Mouse (Mus musculus): ENCODE results near the gene Spast. TPM values are rescaled to one million over a fixed set of nuclear protein-coding genes. Genes with fewer than 3 reads are reported as not detected.

Gene Spast
- polyA plus RNA-seq, 1 experiment from 2014 or later: 20.2 TPM

DNA sequence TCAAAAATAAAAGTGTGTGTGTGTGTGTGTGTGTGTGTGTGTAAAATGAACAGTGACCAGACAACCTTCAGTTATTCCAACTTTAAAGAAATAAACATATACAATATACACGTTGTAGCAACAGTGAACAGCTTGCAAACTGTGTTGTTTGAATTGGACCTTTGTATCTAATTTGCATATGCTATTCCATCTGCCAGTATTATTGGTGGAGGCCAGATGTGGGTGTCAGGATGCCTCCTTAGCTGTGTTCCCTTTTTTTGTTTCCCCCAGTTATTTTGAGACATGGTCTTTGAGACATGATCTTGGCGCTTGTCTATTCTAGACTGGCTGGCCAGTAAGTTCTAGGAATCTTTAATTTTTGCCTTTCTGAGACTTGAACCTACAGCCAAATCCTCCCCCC is 58.4 kb downstream of the Spast start:
- H3K4me2 ChIP-seq: no peak overlapping the region
- WGBS: 89% methylated on average over 2 of the region's 2 CpGs

DNA sequence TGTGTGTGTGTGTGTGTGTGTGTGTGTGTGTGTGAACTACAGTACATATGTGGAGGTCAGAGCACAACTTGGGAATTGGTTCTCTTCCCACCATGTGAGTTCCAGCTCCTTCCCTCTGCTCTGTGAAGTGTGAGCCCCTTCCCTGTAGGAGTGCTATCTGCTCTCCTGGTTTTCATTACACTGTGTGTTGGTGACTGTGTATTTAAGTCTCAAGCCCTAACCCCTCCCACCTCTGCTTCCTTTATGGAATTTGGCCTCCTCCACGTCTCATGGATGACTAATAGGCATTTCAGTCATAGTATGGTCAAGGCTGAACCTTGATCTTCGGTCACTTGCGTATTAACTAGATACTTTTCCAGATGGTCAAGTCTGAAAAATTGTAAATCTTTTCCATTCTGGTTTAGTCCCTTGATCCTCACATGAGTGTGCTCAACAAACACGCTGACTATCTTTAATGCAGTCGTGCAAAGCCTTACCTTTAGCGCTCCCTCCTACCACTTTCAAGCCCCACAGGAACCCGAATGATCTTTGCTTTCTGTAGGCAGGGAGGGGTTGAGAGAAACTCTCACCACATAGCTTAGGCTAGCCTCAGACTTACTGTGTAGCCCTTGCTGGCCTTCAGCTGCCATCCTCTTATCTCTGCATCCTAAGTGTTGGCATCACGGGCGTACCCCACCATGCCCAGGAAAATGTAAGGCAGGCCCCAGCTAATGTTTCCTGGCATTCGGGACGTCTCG is 63.9 kb downstream of the Spast start:
- H3K9me3 ChIP-seq (replicated peaks): no peaks in the 10 kb centered on the region
- H3K27ac ChIP-seq (ENCODE audit: poor library complexity, severe bottlenecking): no peak overlapping the region
- H3K4me1 ChIP-seq (replicated peaks): no peaks in the 10 kb centered on the region
- H3K36me3 ChIP-seq: peaks cover 51% of the 10 kb centered on the region
- H3K4me2 ChIP-seq: no peak overlapping the region
- H3K27me3 ChIP-seq (replicated peaks): no peaks in the 10 kb centered on the region
- ATAC-seq (ENCODE audit: insufficient number of reproducible peaks, low FRiP score): no peak
- H3K4me3 ChIP-seq: no peak overlapping the region
- no peak overlapping the region for H3K9ac ChIP-seq
- WGBS: 89% methylated on average over 12 of the region's 12 CpGs

More for the DNA sequence above, 58.4 kb downstream of the Spast start:
- no peak for ATAC-seq (ENCODE audit: insufficient number of reproducible peaks, low FRiP score)
- Histone ChIP-seq H3K9ac (no peak overlapping the region), H3K27ac (ENCODE audit: poor library complexity, severe bottlenecking) (no peak overlapping the region), H3K27me3 (replicated peaks) (no peaks in the 10 kb centered on the region), H3K4me1 (replicated peaks) (peaks cover 9% of the 10 kb centered on the region), H3K36me3 (peaks cover 4% of the 10 kb centered on the region), H3K4me3 (no peak overlapping the region), H3K9me3 (replicated peaks) (no peaks in the 10 kb centered on the region)

- no peak overlapping the region for H3K4me2 ChIP-seq
- no peak overlapping the region for H3K27ac ChIP-seq (ENCODE audit: poor library complexity, severe bottlenecking)
- no peaks in the 10 kb centered on the region for H3K4me1 ChIP-seq (replicated peaks)
- H3K4me3 ChIP-seq: no peak overlapping the region
- WGBS: 79% methylated on average over 8 of the region's 8 CpGs
- H3K9me3 ChIP-seq (replicated peaks): no peaks in the 10 kb centered on the region
- ATAC-seq (ENCODE audit: insufficient number of reproducible peaks, low FRiP score): no peak
- H3K36me3 ChIP-seq: peaks cover 67% of the 10 kb centered on the region
- no peaks in the 10 kb centered on the region for H3K27me3 ChIP-seq (replicated peaks)
- H3K9ac ChIP-seq: no peak overlapping the region
Measured at GRCm38 (mm10) chr17:74406487-74406886, 67.7 kb downstream of the Spast start.

- Histone ChIP-seq H3K4me3 (no peak overlapping the region), H3K27ac (ENCODE audit: poor library complexity, severe bottlenecking) (no peak overlapping the region), H3K4me1 (replicated peaks) (no peaks in the 10 kb centered on the region), H3K4me2 (no peak overlapping the region), H3K27me3 (replicated peaks) (no peaks in the 10 kb centered on the region), H3K9me3 (replicated peaks) (no peaks in the 10 kb centered on the region), H3K9ac (no peak overlapping the region), H3K36me3 (peaks cover 69% of the 10 kb centered on the region)
- ATAC-seq (ENCODE audit: insufficient number of reproducible peaks, low FRiP score): no peak
- 39% methylated on average over 4 of the region's 4 CpGs for whole genome bisulfite sequencing
Measured at GRCm38 (mm10) chr17:74409722-74410121, 70.9 kb downstream of the Spast start.

DNA sequence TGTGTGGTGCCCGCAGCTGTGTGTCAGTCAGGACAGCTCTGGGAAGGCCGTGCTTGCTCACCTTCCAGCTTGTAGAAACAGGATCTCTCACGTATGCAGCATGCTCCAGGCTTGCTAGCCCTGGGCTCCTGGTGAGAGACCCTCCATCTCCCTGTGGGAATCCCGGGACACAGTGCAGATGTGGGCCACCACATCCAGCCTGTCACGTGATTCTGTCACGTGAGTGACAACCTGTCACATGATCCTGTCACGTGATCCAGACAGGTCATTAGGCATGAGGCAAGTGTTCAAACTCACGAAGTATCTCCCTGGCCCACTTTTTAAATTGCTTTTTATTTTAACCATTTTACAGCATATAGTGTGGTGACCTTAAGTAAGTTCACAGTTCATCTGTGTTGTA is 74.5 kb downstream of the Spast start:
- Histone ChIP-seq H3K27me3 (replicated peaks) (no peaks in the 10 kb centered on the region), H3K4me3 (no peak overlapping the region), H3K4me1 (replicated peaks) (no peaks in the 10 kb centered on the region), H3K9me3 (replicated peaks) (no peaks in the 10 kb centered on the region), H3K9ac (no peak overlapping the region), H3K4me2 (no peak overlapping the region), H3K36me3 (peaks cover 72% of the 10 kb centered on the region), H3K27ac (ENCODE audit: poor library complexity, severe bottlenecking) (no peak overlapping the region)
- no peak for ATAC-seq (ENCODE audit: insufficient number of reproducible peaks, low FRiP score)
- 91% methylated on average over 8 of the region's 8 CpGs for WGBS

GRCm38 (mm10) chr17:74414671-74415070 is 75.9 kb downstream of the Spast start:
- no peak overlapping the region for H3K4me2 ChIP-seq
- no peak overlapping the region for H3K27ac ChIP-seq (ENCODE audit: poor library complexity, severe bottlenecking)
- H3K9ac ChIP-seq: no peak overlapping the region
- H3K4me1 ChIP-seq (replicated peaks): no peaks in the 10 kb centered on the region
- H3K4me3 ChIP-seq: no peak overlapping the region
- ATAC-seq (ENCODE audit: insufficient number of reproducible peaks, low FRiP score): no peak
- H3K9me3 ChIP-seq (replicated peaks): no peaks in the 10 kb centered on the region
- H3K36me3 ChIP-seq: peaks cover 78% of the 10 kb centered on the region
- H3K27me3 ChIP-seq (replicated peaks): no peaks in the 10 kb centered on the region
- WGBS: 70% methylated on average over 1 of the region's 1 CpGs

GRCm38 (mm10) chr17:74416841-74417360 is 78.1 kb downstream of the Spast start:
- no peaks in the 10 kb centered on the region for H3K4me1 ChIP-seq (replicated peaks)
- no peaks in the 10 kb centered on the region for H3K9me3 ChIP-seq (replicated peaks)
- no peak for ATAC-seq (ENCODE audit: insufficient number of reproducible peaks, low FRiP score)
- no peak overlapping the region for H3K4me2 ChIP-seq
- H3K4me3 ChIP-seq: no peak overlapping the region
- WGBS: 88% methylated on average over 8 of the region's 8 CpGs
- H3K27me3 ChIP-seq (replicated peaks): no peaks in the 10 kb centered on the region
- no peak overlapping the region for H3K9ac ChIP-seq
- no peak overlapping the region for H3K27ac ChIP-seq (ENCODE audit: poor library complexity, severe bottlenecking)
- H3K36me3 ChIP-seq: peaks cover 80% of the 10 kb centered on the region

DNA sequence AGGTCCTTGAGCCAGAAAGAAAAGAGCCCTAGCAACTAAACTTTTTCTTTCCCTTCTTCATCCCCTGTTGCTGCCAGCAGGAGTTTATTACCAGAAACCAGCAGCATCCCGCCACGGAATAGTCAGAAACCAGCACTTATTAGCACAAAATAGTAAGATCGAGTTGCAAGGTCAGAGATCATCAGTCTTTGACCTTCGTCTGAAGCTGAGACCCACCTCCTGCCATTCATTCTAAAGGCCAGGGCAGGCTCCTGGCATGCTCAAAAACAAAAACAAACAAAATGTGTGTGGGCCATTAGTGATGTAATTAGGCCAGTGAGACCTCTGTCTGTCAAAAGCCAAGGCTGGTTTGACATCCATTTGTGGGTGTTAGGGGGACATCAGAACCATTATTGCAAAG is 79.4 kb downstream of the Spast start:
- H3K9ac ChIP-seq: no peak overlapping the region
- 71% methylated on average over 4 of the region's 4 CpGs for WGBS
- no peaks in the 10 kb centered on the region for H3K4me1 ChIP-seq (replicated peaks)
- no peak overlapping the region for H3K4me3 ChIP-seq
- no peaks in the 10 kb centered on the region for H3K9me3 ChIP-seq (replicated peaks)
- no peak for ATAC-seq (ENCODE audit: insufficient number of reproducible peaks, low FRiP score)
- no peaks in the 10 kb centered on the region for H3K27me3 ChIP-seq (replicated peaks)
- peaks cover 81% of the 10 kb centered on the region for H3K36me3 ChIP-seq
- no peak overlapping the region for H3K4me2 ChIP-seq
- H3K27ac ChIP-seq (ENCODE audit: poor library complexity, severe bottlenecking): no peak overlapping the region

DNA sequence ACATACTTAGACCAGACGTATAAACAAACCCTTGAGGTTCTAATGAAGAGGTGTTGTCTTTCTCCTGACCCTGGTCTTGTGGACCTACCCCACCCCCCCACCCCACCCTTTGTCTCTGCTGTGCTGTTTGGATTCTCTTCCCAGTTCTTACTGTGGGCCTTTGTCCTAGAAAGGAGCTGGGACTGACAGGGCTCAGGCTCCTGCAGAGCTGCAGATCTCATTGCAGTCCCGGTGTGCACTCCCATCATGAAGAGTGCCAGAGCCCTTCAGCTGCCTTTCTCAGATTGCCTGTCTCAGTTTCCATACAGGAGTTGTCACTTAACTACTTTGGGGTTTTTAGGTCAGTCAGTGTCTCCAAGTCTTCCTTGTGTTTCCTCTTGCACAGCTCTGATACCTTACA is 81.9 kb downstream of the Spast start:
- Histone ChIP-seq H3K9me3 (replicated peaks) (no peaks in the 10 kb centered on the region), H3K27ac (ENCODE audit: poor library complexity, severe bottlenecking) (no peak overlapping the region), H3K4me3 (no peak overlapping the region), H3K27me3 (replicated peaks) (no peaks in the 10 kb centered on the region), H3K4me2 (no peak overlapping the region), H3K4me1 (replicated peaks) (peaks cover 7% of the 10 kb centered on the region), H3K9ac (no peak overlapping the region), H3K36me3 (peaks cover 73% of the 10 kb centered on the region)
- ATAC-seq (ENCODE audit: insufficient number of reproducible peaks, low FRiP score): no peak
- WGBS: 88% methylated on average over 2 of the region's 2 CpGs

GRCm38 (mm10) chr17:74424401-74425005 is 85.7 kb downstream of the Spast start:
- Histone ChIP-seq H3K9me3 (replicated peaks) (no peaks in the 10 kb centered on the region), H3K4me3 (no peak overlapping the region), H3K27me3 (replicated peaks) (no peaks in the 10 kb centered on the region), H3K27ac (ENCODE audit: poor library complexity, severe bottlenecking) (no peak overlapping the region), H3K4me2 (no peak overlapping the region), H3K9ac (no peak overlapping the region), H3K36me3 (peaks cover 80% of the 10 kb centered on the region), H3K4me1 (replicated peaks) (peaks cover 7% of the 10 kb centered on the region)
- ATAC-seq (ENCODE audit: insufficient number of reproducible peaks, low FRiP score): no peak
- 78% methylated on average over 12 of the region's 12 CpGs for WGBS

- H3K4me3 ChIP-seq: no peak overlapping the region
- no peak overlapping the region for H3K9ac ChIP-seq
- no peaks in the 10 kb centered on the region for H3K9me3 ChIP-seq (replicated peaks)
- peaks cover 34% of the 10 kb centered on the region for H3K36me3 ChIP-seq
- WGBS: 73% methylated on average over 8 of the region's 8 CpGs
- peaks cover 16% of the 10 kb centered on the region for H3K4me1 ChIP-seq (replicated peaks)
- no peak for ATAC-seq (ENCODE audit: insufficient number of reproducible peaks, low FRiP score)
- H3K4me2 ChIP-seq: no peak overlapping the region
- H3K27ac ChIP-seq (ENCODE audit: poor library complexity, severe bottlenecking): no peak overlapping the region
- no peaks in the 10 kb centered on the region for H3K27me3 ChIP-seq (replicated peaks)
Measured at GRCm38 (mm10) chr17:74430074-74430473, 91.3 kb downstream of the Spast start.
